Mouse (Mus musculus): ENCODE results near the gene Aoc1. TPM values are rescaled to one million over a fixed set of nuclear protein-coding genes. Genes with fewer than 3 reads are reported as not detected.
A peak's percentile ranks its signal among the peaks of the same experiment; 100 is the strongest.

Gene Aoc1
- polyA plus RNA-seq, 1 experiment = 7.3 TPM

GRCm38 (mm10) chr6:48958053-48958452 is 85.4 kb downstream of the Aoc1 start:
- DNase-seq = peak; percentile 47
- Histone ChIP-seq H3K4me1 (ENCODE audit: control insufficient read depth, insufficient read depth, low read length) (no peaks in the 10 kb centered on the region), H3K27ac (ENCODE audit: insufficient read depth, low read depth, low read length) (no peak overlapping the region), H3K27me3 (replicated peaks; ENCODE audit: control insufficient read depth, insufficient read depth, low read length) (no peaks in the 10 kb centered on the region), H3K36me3 (ENCODE audit: control insufficient read depth, insufficient read depth, low read length) (no peaks in the 10 kb centered on the region), H3K4me3 (ENCODE audit: insufficient read depth, low read depth, low read length) (no peak overlapping the region)
- no peak; the same call in 1 of the 2 replicates for TF ChIP-seq CTCF (conservative IDR thresholded peaks at IDR 0.05; ENCODE audit: insufficient read depth, insufficient read length, low read depth, low read length)
- no peak for TF ChIP-seq POLR2A (IDR thresholded peaks at IDR 0.05; ENCODE audit: low read depth, low read length)
- 42% methylated on average over 1 of the region's 1 CpGs for WGBS

Other genes with a start within 250 kb of the Aoc1 start
- 30.9 and 37.4 TPM in 2 replicates for gene AI854703, start 246.1 kb upstream of the Aoc1 start, polyA plus RNA-seq (2012; rRNA removed)
- 6.1 and 9.1 TPM in 2 replicates for gene Gimap8, start 225.7 kb upstream of the Aoc1 start, polyA plus RNA-seq (2012; rRNA removed)
- gene Gimap9, start 196.8 kb upstream of the Aoc1 start, polyA plus RNA-seq (2012; rRNA removed) = 6.8 and 10.1 TPM in 2 replicates
- gene Gimap4, start 188.3 kb upstream of the Aoc1 start, polyA plus RNA-seq (2012; rRNA removed) = 27.5 and 44.3 TPM in 2 replicates
- 14.2 and 24.0 TPM in 2 replicates for gene Gimap6, start 164.7 kb upstream of the Aoc1 start, polyA plus RNA-seq (2012; rRNA removed)
- not detected in 2 replicates for gene Gm28053, start 154.3 kb upstream of the Aoc1 start, polyA plus RNA-seq (2012; rRNA removed)
- 0.20 and 0.97 TPM in 2 replicates for gene Gimap7, start 154.3 kb upstream of the Aoc1 start, polyA plus RNA-seq (2012; rRNA removed)
- 8.3 and 10.0 TPM in 2 replicates for gene Gimap1, start 133.8 kb upstream of the Aoc1 start, polyA plus RNA-seq (2012; rRNA removed)
- gene Gimap5, start 126.7 kb upstream of the Aoc1 start, polyA plus RNA-seq (2012; rRNA removed) = 16.2 and 19.6 TPM in 2 replicates
- gene Gimap3, start 102.0 kb upstream of the Aoc1 start, polyA plus RNA-seq (2012; rRNA removed) = 3.1 and 10.6 TPM in 2 replicates
- gene Tmem176a, start 32.0 kb upstream of the Aoc1 start, polyA plus RNA-seq (2012; rRNA removed) = 509 and 544 TPM in 2 replicates
- gene Tmem176b, start 31.4 kb upstream of the Aoc1 start, polyA plus RNA-seq (2012; rRNA removed) = 1,386 and 1,411 TPM in 2 replicates
- gene 1600015I10Rik, start 57.0 kb downstream of the Aoc1 start, polyA plus RNA-seq (2012; rRNA removed) = not detected in 2 replicates
- gene Doxl2, start 102.1 kb downstream of the Aoc1 start, polyA plus RNA-seq (2012; rRNA removed) = not detected in 2 replicates
- 0.05 TPM in 1 of 2 replicates, not detected in the other for gene Svs1, start 114.0 kb downstream of the Aoc1 start, polyA plus RNA-seq (2012; rRNA removed)
- gene Gpnmb, start 163.7 kb downstream of the Aoc1 start, polyA plus RNA-seq (2012; rRNA removed) = 1.2 and 1.7 TPM in 2 replicates
- 22.7 and 27.0 TPM in 2 replicates for gene Malsu1, start 200.9 kb downstream of the Aoc1 start, polyA plus RNA-seq (2012; rRNA removed)